Mouse (Mus musculus) T-helper 1 cell (primary cell): ENCODE results near the gene Gm47841.

Experiments
- in situ Hi-C: fragments of 300-600 bp; cut with MboI, MseI; formaldehyde crosslinking; loops from one replicate; pipeline ENCODE4 v1.15.1; 2025; ENCODE audit warnings: high pct_unique_total_duplicates

Gene Gm47841

DNA sequence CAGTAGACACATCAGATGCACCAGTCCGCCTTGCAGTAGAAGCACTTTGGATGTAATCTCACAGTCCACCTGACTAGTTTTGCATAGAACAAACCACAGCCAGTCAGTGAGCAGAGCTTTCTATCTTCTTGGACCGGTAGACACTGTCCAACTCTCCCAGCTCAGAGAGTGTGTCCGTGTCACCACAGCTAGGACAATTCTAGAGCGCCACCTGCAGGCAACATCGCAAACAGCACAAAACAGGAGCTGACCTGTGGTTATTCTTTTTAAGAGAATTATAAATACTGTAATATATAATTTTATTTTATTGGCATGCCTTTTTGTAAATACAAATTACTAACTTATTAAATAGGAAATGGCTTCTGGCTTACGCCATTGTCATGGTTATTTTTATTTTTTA is 4.6 kb downstream of the Gm47841 start:
- in situ Hi-C loops: no loop called here

DNA sequence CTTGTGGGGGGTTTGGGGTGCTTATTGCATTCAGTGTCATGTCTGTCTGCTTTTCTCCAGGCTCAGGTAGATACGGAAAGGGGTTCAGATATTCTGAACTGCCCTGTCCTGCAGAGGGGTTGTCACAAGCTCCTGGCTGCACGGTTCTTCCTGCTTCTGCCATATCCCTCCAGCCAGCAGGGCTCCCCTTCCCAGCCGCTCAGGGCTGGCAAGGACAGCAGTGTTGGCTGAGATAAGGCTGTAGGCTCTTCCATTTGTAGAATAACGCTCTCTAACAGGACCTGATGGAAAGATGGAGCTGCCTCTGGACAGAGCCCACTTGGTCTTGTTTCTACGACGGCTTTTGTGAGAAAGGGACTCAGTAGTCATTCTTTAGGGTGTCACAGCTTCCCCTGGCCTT is 5.2 kb downstream of the Gm47841 start:
- in situ Hi-C loops: no loop called here

- in situ Hi-C loops: no loop called here
These were observed 7.5 kb downstream of the Gm47841 start for GRCm38 (mm10) chr15:101039651-101040050.

- in situ Hi-C loops: no loop called here
These were observed 18.2 kb downstream of the Gm47841 start for GRCm38 (mm10) chr15:101028960-101029359.

DNA sequence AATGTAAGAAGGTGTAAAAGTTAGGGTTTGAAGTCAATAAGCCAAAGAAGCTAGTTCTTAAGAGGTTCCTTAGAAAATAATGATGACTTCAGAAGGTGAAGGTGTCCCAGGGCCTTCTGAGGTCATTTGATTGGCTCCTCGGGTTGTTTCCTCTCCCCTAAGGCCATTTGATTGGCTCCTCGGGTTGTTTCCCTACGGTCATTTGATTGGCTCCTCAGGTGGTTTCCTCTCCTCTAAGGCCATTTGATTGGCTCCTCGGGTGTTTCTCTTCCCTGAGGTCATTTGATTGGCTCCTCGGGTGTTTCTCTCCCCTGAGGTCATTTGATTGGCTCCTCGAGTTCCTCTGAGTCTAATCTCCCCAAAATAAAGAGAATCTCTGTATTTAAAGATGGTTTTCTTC is 35.8 kb downstream of the Gm47841 start:
- in situ Hi-C loops: no loop called here

DNA sequence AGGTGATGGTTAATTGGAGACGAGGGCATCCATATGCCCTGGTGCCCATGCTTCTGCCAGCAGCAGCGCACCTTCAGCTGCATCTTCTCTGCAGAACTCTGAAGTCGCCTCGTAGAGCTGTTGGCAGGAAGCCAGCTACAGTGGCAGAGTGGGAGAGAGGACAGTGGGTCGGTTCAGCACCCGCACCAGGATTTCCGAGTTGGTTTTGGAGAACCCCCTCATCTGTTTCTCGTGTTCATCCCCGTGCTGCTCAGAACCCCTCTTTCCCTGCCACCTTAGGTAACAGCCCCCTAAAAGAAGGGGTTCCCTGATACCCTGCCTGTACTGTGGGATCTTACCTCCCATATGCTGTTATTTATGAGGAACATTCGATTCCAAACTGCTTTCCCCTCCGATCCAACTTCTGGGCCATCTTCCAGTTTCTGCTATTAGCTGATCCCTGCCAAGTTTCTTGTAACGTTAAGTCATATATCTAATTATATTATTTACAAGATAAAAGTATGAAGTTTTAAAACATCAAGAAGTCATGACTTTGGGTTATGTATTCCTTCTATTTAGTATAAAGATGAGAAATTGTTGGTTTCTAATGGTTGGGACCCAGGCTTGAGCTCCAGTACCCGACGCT is 38.7 kb downstream of the Gm47841 start:
- in situ Hi-C loops: no loop called here

GRCm38 (mm10) chr15:101007236-101007635 is 40.0 kb downstream of the Gm47841 start:
- in situ Hi-C loops: no loop called here

DNA sequence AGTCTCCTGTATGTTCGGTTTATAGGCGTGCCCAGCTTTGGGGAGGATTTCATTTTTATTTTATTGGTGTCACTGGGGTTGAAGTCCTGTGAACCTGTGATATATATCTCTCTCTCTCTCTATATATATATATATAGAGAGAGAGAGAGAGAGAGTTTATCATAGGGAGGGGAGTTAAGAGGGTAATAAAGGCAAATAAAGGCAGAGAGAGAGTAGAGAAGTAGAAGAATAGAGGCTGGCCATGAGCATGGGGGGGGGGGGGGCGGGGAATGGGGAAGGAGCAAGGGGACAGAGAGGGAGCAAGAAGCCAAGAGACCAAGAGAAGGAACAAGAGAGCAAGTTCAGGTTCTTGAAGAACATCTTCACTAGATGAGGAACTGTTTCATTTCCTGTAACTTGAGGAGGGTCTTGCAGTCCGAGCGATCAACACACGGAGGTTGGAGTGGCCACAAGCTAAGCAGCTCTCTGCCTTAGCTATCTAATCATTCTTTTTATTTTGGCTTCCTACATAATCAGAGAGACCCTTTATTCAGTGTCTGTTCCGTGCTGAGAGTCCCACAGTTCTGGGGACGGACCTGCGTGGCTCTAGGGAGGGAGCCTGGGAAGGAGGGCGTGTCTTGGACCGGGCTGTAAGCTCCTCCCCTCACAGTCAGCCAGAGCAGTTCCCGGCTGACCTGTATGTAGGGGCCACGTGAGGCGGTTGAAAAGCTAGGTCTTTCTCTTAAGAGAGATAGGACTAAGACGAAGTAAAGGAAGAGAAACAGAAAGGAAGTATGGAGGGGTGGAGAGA is 40.8 kb downstream of the Gm47841 start:
- in situ Hi-C loops: no loop called here

DNA sequence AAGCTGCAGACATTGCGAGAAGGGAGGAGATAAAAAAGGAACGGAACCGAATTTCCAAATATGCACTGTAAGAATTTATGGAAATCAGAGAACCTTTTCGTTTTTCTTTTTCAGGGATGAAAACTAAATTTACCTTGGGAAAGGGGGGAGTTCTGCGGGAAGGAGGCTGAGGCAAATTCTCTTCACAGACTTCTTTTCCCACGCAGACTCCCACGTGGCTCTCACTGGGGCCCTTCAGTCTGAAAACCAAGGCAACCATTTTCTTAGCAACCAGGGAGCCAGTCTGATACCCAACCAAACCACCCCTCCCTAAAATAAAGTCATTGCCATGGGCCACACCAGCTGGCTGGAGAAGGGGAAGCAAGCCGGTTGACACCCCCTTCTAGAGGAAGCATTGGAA is 41.5 kb downstream of the Gm47841 start:
- in situ Hi-C loops: no loop called here

DNA sequence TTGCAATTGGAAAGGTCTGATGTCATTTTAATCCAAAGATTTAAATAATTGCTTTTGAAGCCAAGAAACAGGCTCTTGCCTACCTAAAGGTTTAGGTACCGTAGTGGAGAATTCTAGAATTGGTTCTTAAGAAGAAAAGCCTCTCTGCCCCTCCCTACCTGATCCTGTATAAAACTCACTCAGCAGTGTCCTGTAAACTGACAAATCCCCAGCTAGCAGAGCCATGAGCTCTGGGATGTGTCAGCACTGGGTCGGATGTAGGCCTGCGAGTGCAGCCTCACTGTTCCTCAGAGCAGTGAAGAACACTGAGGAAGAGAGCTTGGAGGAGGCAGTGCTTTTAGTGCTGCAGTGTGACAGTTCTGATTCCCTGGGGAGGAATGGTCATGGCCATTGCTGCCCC is 42.7 kb downstream of the Gm47841 start:
- in situ Hi-C loops: no loop called here

DNA sequence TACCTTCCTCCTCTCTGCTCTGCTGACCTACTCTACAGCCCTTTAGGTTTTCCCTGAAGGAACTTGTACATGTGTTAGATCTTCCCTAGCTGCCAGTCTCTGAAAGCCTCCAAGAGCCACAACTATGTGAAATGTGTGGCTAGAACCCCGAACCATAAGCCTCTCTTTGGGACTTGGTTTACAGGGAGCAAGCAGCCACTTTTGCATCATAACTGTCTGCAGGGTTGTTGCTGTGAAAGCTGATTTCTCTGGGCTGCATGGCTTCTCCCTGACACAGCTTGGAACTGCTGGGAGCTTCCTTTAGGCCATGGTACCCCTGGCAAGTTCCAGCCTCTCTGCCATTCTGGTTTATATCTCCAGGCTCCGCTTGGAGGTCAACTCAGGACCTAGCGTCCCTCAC is 44.7 kb downstream of the Gm47841 start:
- in situ Hi-C loops: no loop called here

- in situ Hi-C loops: no loop called here
These were observed 45.5 kb downstream of the Gm47841 start for GRCm38 (mm10) chr15:101001685-101002084.

DNA sequence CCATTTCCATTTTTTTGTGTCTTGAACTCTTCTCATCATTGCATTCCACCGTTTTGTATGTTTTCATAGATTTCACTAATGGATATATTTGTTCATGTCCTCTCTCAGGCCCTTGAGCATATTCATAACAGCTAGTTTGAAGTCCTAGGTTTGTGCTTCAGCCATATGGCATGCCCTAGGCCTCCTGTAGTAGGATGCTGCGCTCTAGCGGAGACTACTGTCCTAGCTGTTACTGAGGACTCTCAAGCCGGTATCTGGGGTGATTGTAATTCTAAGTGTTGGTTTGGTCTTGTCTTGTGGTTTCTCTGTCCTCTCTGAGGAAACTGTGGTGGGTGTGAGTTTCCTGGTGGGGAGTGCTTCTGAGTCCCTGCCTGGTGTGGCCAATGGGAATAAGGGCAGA is 50.1 kb downstream of the Gm47841 start:
- in situ Hi-C loops: no loop called here
